Mouse (Mus musculus): ENCODE measurements at regions not wholly inside any gene's neighbourhood (a gene's known extent, or its start where the extent isn't known, plus 50 kb on each side); places are given as distances from the start of the nearest gene placed in this dataset.

GRCm38 (mm10) chr1:135668331-135668730, 51.5 kb upstream of the Csrp1 start:
- no peak for TF ChIP-seq POLR2A (IDR thresholded peaks at IDR 0.05; ENCODE audit: extremely low read depth, insufficient read depth, low read length)
- TF ChIP-seq CTCF (IDR thresholded peaks at IDR 0.05; ENCODE audit: extremely low read depth, insufficient read depth, low read length), result no peak
